Mouse (Mus musculus) neural tube, embryonic 13.5 days (tissue): ENCODE measurements around the gene Gm20388. TPM values are rescaled to one million over a fixed set of nuclear protein-coding genes. Genes with fewer than 3 reads are reported as not detected.

Source experiments
- ATAC-seq: fragments of 200-750 bp; cut with Nextera tagmentation; 2 replicates; pipeline ENCODE4 v1.8.0; 2017; ENCODE audit warnings: low read depth, mild to moderate bottlenecking, moderate TSS enrichment, moderate library complexity
- H3K27ac ChIP-seq: fragments of 300-500 bp; sonication (generic); replicated peaks from 2 replicates; pipeline ENCODE4 v1.5.1; 2015; ENCODE audit warnings: moderate library complexity, mild to moderate bottlenecking, inconsistent platforms
- H3K27me3 ChIP-seq: fragments of 300-500 bp; sonication (generic); 2 replicates; pipeline ENCODE4 v1.6.1; 2015; ENCODE audit warnings: mild to moderate bottlenecking, inconsistent platforms
- H3K36me3 ChIP-seq: fragments of 300-500 bp; sonication (generic); 2 replicates; pipeline ENCODE4 v1.6.1; 2015; ENCODE audit warnings: mild to moderate bottlenecking, inconsistent platforms
- H3K4me1 ChIP-seq: fragments of 300-500 bp; sonication (generic); replicated peaks from 2 replicates; pipeline ENCODE4 v1.6.1; 2015; ENCODE audit warnings: inconsistent platforms
- H3K4me2 ChIP-seq: fragments of 300-500 bp; sonication (generic); 2 replicates; pipeline ENCODE4 v1.6.1; 2015; ENCODE audit warnings: inconsistent platforms, mild to moderate bottlenecking, moderate library complexity
- H3K4me3 ChIP-seq: fragments of 300-500 bp; sonication (generic); 2 replicates; pipeline ENCODE4 v1.5.1; 2015; ENCODE audit warnings: mild to moderate bottlenecking, inconsistent platforms
- H3K9ac ChIP-seq: fragments of 300-500 bp; sonication (generic); 2 replicates; pipeline ENCODE4 v1.6.1; 2015; ENCODE audit warnings: moderate library complexity, mild to moderate bottlenecking, inconsistent platforms
- H3K9me3 ChIP-seq: fragments of 300-500 bp; sonication (generic); 2 replicates; pipeline ENCODE4 v1.6.1; 2016; ENCODE audit warnings: inconsistent platforms
- WGBS: fragments of 180-500 bp; shearing (Covaris S2); methylation state at CpG from one replicate; pipeline ENCODE4 v1.1.7; 2015; 5-methylcytosine and 5-hydroxymethylcytosine counted together
- polyA plus RNA-seq: library from polyadenylated mRNA; unstranded; fragments of >200 nt; fragmentation: Nextera tagmentation; extraction: Ambion mirVana; gene quantifications from 2 replicates; pipeline ENCODE4 v1.2.1, GENCODE M21; 2015

Gene Gm20388
- polyA plus RNA-seq, 1 experiment from 2014 or later: 0.27 TPM

DNA sequence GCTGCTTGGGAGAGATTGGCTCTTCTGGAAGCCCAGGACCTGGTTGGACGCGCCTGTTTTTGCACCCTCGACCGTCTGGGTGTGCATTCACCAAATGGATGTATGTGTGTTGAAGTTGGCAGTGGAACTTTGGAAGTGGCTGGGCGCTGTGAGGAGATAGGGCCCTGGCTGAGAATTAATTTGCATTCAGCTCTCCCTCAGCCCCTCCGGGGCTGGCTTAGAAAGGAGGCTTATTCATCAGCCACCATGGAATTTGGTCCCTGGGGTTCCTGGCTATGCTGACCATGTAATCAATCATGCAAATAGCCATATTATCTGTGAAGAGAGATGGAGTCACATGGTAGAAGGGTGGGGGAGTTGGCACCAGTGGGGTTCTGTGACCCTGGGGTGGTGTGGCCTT lies 1102.7 kb downstream of the Gm20388 start:
- 38% methylated on average over 6 of the region's 6 CpGs for whole genome bisulfite sequencing
- no peak for ATAC-seq

DNA sequence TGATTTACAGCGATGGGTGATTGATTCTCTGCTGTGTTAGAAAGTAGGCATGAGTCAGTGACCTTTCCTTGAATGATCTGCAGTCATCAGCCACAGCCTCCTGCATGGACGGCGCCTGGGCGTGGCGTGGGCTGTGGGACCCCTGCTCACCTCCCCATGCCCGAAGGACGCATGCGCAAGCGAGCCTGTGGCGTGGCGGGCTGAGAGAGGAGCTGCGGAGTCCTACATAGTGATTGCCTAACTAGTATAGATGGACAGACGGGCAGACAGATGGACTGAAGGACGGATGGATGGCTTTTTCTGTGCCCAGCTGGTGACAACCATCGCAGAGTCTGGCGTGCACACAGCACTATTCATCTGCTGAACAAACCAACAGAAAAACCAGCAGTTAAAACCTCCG lies 1106.0 kb downstream of the Gm20388 start:
- peaks cover 2% of the 10 kb centered on the region; the same call in 1 of the 2 replicates for H3K27me3 ChIP-seq
- no peaks in the 10 kb centered on the region for H3K9me3 ChIP-seq
- ATAC-seq: no peak
- WGBS: 79% methylated on average over 17 of the region's 17 CpGs
- H3K4me2 ChIP-seq: no peak overlapping the region
- H3K4me1 ChIP-seq: peaks cover 15% of the 10 kb centered on the region
- no peak overlapping the region for H3K27ac ChIP-seq
- H3K9ac ChIP-seq: no peak overlapping the region
- H3K4me3 ChIP-seq: no peak overlapping the region
- no peaks in the 10 kb centered on the region for H3K36me3 ChIP-seq

More for the DNA sequence above, 1102.7 kb downstream of the Gm20388 start:
- Histone ChIP-seq H3K4me2 (no peak overlapping the region), H3K4me1 (peaks cover 15% of the 10 kb centered on the region), H3K4me3 (no peak overlapping the region), H3K9ac (no peak overlapping the region), H3K9me3 (no peaks in the 10 kb centered on the region), H3K27me3 (peaks cover 10% of the 10 kb centered on the region), H3K27ac (no peak overlapping the region), H3K36me3 (no peaks in the 10 kb centered on the region)

DNA sequence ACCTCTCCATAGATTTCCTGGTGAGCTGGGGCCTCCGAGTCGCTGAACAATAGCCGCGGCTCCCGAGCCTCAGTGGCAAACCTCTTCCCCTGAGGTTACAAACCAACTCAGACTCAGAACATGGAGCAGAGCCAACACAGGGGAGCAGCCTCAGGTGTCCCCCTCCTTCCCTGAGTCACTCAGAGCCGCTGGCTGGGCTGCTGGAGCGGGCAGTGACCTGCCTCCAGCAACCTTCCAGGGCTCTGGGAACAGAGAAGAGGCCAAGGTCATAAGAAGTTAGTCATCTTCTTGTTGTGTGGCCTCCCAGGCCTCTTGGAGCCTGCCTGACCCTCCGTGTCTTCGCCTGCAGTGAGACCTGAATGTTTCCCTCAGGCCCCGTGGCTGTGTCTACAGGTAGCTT lies 1107.6 kb downstream of the Gm20388 start:
- H3K4me3 ChIP-seq: no peak overlapping the region
- 83% methylated on average over 10 of the region's 10 CpGs for WGBS
- no peak overlapping the region for H3K4me2 ChIP-seq
- no peak overlapping the region for H3K9ac ChIP-seq
- H3K27ac ChIP-seq: no peak overlapping the region
- no peaks in the 10 kb centered on the region for H3K36me3 ChIP-seq
- H3K27me3 ChIP-seq: peaks cover 12% of the 10 kb centered on the region; the same call in 1 of the 2 replicates
- peaks cover 6% of the 10 kb centered on the region for H3K4me1 ChIP-seq
- ATAC-seq: no peak
- no peaks in the 10 kb centered on the region for H3K9me3 ChIP-seq

DNA sequence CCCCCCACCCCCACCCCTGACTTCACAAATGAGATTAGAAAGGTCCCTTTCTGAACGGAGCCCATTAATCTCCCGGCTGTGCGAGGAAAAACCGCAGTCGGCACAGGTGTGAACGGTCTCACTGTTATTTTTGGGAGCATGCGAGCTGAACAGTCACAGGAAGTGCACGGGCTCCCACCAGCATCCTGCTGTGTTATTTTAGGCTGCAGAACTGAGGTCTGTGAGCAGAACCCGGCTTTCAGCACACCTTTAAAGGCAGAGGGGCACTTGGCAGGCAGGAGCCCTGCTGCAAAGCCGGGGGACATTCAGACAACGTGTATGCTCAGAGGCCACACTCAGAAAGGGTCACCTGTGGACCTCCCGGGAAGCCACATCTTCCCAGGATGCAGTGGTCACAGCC lies 1110.8 kb downstream of the Gm20388 start:
- H3K36me3 ChIP-seq: no peaks in the 10 kb centered on the region
- H3K27me3 ChIP-seq: 0 out of 2 replicates have a peak, but pooled peaks cover 20% of the 10 kb centered on the region
- ATAC-seq: no peak
- peaks cover 8% of the 10 kb centered on the region for H3K4me1 ChIP-seq
- H3K4me3 ChIP-seq: no peak overlapping the region
- no peaks in the 10 kb centered on the region for H3K9me3 ChIP-seq
- 74% methylated on average over 12 of the region's 12 CpGs for WGBS
- H3K4me2 ChIP-seq: no peak overlapping the region
- H3K9ac ChIP-seq: no peak overlapping the region
- H3K27ac ChIP-seq: no peak overlapping the region

DNA sequence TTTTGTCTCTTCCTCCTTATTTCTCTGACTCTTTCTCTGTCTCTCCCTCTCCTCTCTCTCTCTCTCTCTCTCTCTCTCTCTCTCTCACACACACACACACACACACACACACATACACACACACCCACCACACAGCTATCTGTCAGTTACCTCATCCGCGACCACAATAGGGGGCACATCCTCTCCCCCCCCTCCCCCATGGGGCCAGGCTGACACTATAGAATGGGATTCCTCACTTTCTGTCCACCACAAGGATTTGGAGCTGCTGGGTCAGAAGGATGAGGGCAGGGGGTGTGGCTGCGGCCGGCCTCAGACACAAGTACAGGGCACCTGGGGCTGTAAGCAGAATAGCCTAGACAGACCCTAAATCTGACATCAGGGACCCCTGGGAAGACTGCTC lies 1112.4 kb downstream of the Gm20388 start:
- WGBS: 94% methylated on average over 4 of the region's 4 CpGs

DNA sequence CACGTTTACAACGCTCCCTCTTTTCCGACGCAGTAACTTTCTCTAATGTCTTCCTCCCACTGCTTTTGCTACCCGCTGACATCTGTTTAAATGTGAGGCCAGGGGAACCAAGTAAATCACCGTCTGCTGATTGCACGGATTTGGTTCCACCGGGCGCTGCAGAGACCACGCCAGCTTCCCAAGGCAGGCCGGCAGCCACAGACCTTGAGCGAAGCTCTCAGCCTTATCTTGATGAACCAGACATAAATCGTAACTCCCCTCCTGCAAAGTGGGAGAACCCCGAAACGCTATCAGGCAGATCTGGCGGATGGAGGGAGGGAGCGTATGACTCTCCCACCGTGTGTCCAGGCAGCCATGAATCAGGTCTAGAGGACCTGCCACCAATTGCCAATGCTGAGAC lies 1113.1 kb downstream of the Gm20388 start:
- H3K36me3 ChIP-seq: no peaks in the 10 kb centered on the region
- WGBS: 33% methylated on average over 18 of the region's 18 CpGs
- H3K4me1 ChIP-seq: peaks cover 16% of the 10 kb centered on the region
- H3K9me3 ChIP-seq: no peaks in the 10 kb centered on the region
- no peak overlapping the region for H3K27ac ChIP-seq
- ATAC-seq: no peak
- 0 out of 2 replicates have a peak, but pooled peaks cover 20% of the 10 kb centered on the region for H3K27me3 ChIP-seq
- H3K9ac ChIP-seq: 0 out of 2 replicates have a peak overlapping the region, but pooled peaks have one; percentile 5
- H3K4me2 ChIP-seq: no peak overlapping the region
- no peak overlapping the region for H3K4me3 ChIP-seq

More for the DNA sequence above, 1112.4 kb downstream of the Gm20388 start:
- peaks cover 15% of the 10 kb centered on the region for H3K4me1 ChIP-seq
- H3K4me2 ChIP-seq: no peak overlapping the region
- no peak overlapping the region for H3K4me3 ChIP-seq
- H3K27ac ChIP-seq: no peak overlapping the region
- no peak for ATAC-seq
- no peaks in the 10 kb centered on the region for H3K36me3 ChIP-seq
- H3K27me3 ChIP-seq: 0 out of 2 replicates have a peak, but pooled peaks cover 20% of the 10 kb centered on the region
- no peaks in the 10 kb centered on the region for H3K9me3 ChIP-seq
- H3K9ac ChIP-seq: no peak overlapping the region

DNA sequence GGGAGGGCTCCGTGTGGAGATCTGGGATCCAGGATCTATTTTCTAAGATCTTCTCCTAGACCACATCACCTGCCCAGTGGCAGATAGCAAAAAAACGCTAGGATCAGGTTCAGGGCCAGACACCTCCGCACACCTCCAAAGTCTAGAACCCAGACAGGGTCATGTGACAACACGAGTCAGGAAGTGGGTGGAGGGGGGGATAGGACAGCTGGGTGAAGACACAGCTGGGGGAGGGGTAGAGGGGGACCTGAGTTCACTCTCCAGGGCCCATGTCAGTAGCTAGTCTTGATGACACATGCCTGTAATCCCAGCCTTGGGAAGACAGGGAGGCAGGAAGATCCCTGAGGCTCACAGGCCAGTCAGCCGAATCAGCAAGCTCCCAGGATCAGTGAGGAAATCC lies 1114.8 kb downstream of the Gm20388 start:
- Histone ChIP-seq H3K9me3 (no peaks in the 10 kb centered on the region), H3K27me3 (0 out of 2 replicates have a peak, but pooled peaks cover 28% of the 10 kb centered on the region), H3K4me3 (no peak overlapping the region), H3K4me1 (peaks cover 16% of the 10 kb centered on the region), H3K4me2 (no peak overlapping the region), H3K27ac (no peak overlapping the region), H3K9ac (no peak overlapping the region), H3K36me3 (no peaks in the 10 kb centered on the region)
- no peak for ATAC-seq
- WGBS: 72% methylated on average over 5 of the region's 5 CpGs

DNA sequence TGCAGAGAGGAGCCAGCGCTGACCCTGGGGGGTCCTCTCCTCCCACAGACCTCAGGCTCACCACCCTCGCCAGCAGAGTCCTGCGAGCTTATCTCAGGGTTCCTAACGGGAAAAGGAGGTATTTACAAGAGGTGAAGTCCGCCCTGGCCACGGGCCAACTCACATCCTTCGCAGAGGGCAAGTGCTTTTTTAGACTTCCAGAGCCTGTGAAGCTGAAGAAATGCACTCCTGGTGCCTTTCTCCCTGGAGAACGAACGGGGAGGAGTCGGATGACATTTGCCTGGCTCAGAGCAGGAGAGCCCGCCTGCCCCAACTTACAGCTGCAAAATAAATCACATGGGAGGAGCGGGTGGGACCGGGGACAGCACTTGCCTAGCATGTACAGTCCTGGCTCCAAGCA lies 1117.1 kb downstream of the Gm20388 start:
- Histone ChIP-seq H3K4me2 (no peak overlapping the region), H3K4me1 (peaks cover 16% of the 10 kb centered on the region), H3K9me3 (no peaks in the 10 kb centered on the region), H3K27me3 (0 out of 2 replicates have a peak, but pooled peaks cover 30% of the 10 kb centered on the region), H3K9ac (no peak overlapping the region), H3K27ac (no peak overlapping the region), H3K4me3 (no peak overlapping the region), H3K36me3 (no peaks in the 10 kb centered on the region)
- 24% methylated on average over 13 of the region's 13 CpGs for WGBS
- 0 out of 2 replicates have a peak, but pooled peaks have one; percentile 15 for ATAC-seq

DNA sequence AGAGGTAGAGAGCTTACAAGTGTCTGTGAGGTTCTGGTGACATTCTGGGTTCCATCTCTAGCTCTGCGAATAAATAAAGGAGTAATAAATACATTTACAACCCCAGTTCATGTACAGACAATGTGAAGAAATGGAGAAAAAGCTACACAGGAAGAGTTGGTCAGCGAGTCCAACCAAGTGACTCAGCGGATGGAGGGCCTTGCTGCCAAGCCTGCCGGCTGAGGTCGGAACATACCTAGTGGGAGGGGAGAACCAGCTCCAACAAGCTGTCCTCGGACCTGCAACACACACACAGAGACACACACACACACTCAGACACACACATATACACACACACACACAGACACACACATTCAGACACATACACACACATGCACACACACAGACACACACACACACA lies 1118.4 kb downstream of the Gm20388 start:
- H3K9me3 ChIP-seq: no peaks in the 10 kb centered on the region
- ATAC-seq: no peak
- no peak overlapping the region for H3K27ac ChIP-seq
- H3K9ac ChIP-seq: no peak overlapping the region
- WGBS: 87% methylated on average over 6 of the region's 6 CpGs
- no peaks in the 10 kb centered on the region for H3K36me3 ChIP-seq
- no peak overlapping the region for H3K4me3 ChIP-seq
- 0 out of 2 replicates have a peak, but pooled peaks cover 23% of the 10 kb centered on the region for H3K27me3 ChIP-seq
- H3K4me1 ChIP-seq: peaks cover 9% of the 10 kb centered on the region
- H3K4me2 ChIP-seq: no peak overlapping the region

DNA sequence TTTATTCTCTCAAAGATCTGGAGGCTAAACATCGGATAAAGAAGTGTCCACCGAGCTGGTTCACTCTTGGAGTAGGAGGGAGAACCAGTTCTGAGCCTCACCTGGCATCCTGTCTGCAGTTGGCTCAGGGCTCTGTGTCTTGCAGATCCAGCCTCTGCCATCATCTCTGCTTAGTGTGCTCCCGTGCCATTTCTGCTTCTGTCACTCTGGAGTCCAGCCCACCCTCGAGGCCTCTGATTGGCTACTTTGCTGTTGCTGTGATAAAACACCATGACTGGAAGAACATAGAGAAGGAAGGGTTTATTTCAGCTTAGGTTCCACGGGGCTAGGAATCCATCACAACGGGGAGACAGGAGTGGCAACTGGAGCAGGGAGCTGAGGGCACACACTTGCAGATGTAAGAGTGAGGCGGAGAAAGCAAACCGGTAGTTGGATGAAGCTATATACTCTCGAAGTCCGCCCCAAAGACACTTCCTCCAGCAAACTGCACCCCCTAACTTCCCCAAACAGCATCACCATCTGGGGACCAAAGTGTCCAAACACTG lies 1119.9 kb downstream of the Gm20388 start:
- ATAC-seq: no peak
- no peak overlapping the region for H3K9ac ChIP-seq

DNA sequence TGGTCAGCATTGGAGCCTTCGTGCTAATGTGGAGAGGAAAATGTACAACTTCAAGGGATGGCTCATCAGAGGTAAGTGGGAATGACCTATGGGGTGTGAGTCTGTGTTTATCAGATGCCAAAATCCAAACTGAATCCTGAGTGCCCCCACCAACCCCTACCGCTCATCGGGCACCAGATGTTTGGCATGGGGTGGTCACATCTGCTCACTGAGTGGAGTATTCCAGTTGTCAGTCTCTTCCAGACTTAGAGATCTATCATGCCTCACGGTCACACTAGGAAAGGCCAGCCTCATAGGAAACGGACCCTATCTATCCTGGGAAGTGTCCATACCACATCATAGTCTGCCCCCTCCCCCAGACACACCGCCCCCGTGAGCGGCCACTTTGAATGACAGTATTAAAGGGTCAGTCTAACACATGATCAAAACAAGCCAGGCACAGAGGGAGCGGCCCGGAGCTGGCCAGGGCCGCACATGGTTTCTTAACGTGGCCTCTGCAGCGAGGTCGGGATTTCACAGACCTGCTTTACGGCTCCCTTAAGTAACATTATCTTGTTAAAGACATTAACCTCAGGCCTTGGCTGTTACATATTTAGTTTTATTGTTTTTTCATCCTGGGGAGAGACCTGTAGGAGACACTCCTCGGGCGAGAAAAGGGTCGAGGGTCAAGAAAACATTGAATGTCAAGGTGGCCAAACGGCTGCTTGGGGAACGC lies 1122.8 kb downstream of the Gm20388 start:
- Histone ChIP-seq H3K4me2 (no peak overlapping the region), H3K27ac (no peak overlapping the region), H3K9me3 (no peaks in the 10 kb centered on the region), H3K9ac (no peak overlapping the region), H3K36me3 (no peaks in the 10 kb centered on the region), H3K27me3 (peaks cover 29% of the 10 kb centered on the region; the same call in 1 of the 2 replicates), H3K4me1 (no peaks in the 10 kb centered on the region), H3K4me3 (no peak overlapping the region)
- no peak for ATAC-seq
- 71% methylated on average over 20 of the region's 20 CpGs for WGBS

More for the DNA sequence above, 1119.9 kb downstream of the Gm20388 start:
- Histone ChIP-seq H3K36me3 (no peaks in the 10 kb centered on the region), H3K4me1 (peaks cover 9% of the 10 kb centered on the region), H3K27me3 (0 out of 2 replicates have a peak, but pooled peaks cover 20% of the 10 kb centered on the region), H3K9me3 (no peaks in the 10 kb centered on the region), H3K4me3 (no peak overlapping the region), H3K27ac (no peak overlapping the region), H3K4me2 (no peak overlapping the region)
- WGBS: 71% methylated on average over 10 of the region's 10 CpGs

DNA sequence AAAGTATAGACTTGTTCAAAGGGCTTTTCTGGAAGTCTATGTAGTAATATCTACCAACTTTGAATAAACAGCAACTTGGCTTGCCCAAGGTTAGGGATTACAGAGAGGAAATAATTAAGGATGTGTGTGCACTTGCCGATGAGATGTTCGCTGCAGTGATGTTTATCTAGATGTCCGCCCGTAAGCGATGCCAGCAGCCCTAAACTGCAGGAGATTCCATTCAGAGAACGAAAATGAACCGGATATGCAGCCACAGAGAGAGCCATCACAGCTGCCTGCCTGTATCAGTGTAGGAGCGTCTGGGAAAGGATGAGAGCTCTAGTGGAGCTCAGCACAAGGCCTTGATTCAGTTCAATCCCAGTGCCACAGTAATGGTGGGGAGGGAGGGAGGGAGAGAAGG lies 1125.0 kb downstream of the Gm20388 start:
- no peak overlapping the region for H3K4me3 ChIP-seq
- H3K9me3 ChIP-seq: no peaks in the 10 kb centered on the region
- ATAC-seq: no peak
- H3K36me3 ChIP-seq: no peaks in the 10 kb centered on the region
- no peak overlapping the region for H3K27ac ChIP-seq
- no peak overlapping the region for H3K9ac ChIP-seq
- H3K4me1 ChIP-seq: no peaks in the 10 kb centered on the region
- H3K4me2 ChIP-seq: no peak overlapping the region
- 81% methylated on average over 8 of the region's 8 CpGs for WGBS
- peaks cover 27% of the 10 kb centered on the region; the same call in 1 of the 2 replicates for H3K27me3 ChIP-seq
